Mouse (Mus musculus): Measurements from ENCODE around the gene Ngp. TPM values are rescaled to one million over a fixed set of nuclear protein-coding genes. Genes with fewer than 3 reads are reported as not detected.

The Ngp gene
- polyA plus RNA-seq, 1 experiment = 0.35 TPM

DNA sequence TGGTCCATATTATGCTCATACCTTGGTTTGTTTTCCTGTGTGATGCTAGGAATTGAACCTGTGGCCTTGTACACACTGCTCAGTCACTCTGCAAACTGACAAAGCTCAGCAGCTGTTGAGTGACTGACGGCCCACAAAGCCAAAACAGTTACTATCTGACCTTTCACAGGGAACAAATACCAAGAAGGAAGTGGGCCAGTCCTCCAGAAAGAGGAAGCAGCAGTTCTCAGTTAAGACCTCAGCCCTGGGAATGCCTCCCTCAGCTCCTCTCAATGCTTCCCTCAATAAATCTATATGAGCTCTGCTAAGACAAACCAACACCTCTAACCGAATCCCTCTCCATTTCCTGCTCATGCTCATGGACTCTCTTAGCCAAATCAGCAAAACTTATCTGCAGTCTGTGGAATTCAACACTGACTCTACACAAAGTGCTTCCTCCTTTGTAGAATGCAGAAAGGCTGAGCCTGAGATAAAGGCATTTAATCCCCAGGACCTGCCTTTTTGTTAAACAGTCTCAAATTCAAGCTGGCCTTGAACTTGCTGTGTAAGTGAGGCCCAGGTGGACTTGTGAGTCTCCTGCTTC is 39.7 kb downstream of the Ngp start:
- TF ChIP-seq POLR2A (IDR thresholded peaks at IDR 0.05; ENCODE audit: extremely low read depth, insufficient read depth, low read length) (no peak), CTCF (IDR thresholded peaks at IDR 0.05; ENCODE audit: extremely low read depth, insufficient read depth, low read length) (no peak)
- Histone ChIP-seq H3K4me3 (ENCODE audit: insufficient read depth, low read length) (no peak overlapping the region), H3K27ac (ENCODE audit: insufficient read depth, low read length) (no peak overlapping the region), H3K4me1 (ENCODE audit: control insufficient read depth, insufficient read depth, low read length) (no peaks in the 10 kb centered on the region)

DNA sequence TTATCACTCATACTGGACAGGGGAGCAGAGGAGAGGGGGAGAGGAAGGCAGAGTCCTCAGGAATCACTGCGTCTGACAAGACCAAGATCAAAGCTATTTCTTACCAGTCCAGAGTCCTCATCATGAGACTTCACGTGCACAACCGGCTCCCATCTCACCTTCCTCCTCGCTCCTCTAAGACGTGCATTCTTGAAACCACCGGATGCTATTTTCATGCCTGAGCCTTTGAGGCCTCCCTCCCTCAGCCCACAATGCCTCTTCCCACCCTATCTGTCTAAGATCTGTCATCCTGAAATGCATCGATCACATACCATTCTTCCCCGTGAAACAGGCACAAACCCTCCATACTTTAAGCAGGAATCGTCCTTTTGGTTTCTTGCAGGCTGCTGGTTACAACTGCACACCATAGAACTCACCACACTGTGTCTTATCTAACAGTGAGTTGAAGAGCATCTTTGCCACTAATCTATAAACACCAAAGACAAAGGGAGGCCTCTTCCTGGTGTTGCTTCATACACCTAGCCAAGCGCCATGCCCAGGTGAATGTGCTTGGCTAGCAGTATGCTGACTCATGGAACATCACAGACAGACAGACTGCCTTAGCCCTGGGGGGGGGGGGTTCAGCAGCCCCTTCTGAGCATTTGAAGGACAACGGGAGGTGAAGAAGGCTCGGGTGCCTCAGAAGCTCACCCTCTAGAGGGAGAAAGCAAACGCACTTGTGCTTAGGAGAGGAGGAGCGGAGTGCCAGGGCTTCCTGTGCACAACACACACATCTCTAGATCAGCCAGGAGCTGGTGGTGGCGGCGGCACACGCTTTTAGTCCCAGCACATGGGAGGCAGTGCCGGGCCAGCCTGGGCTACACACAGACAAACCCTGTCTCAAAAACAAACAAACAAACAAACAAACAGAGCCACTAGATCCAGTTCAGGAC is 41.6 kb downstream of the Ngp start:
- H3K4me1 ChIP-seq (ENCODE audit: control insufficient read depth, insufficient read depth, low read length) = no peaks in the 10 kb centered on the region
- H3K4me3 ChIP-seq (ENCODE audit: insufficient read depth, low read length) = no peak overlapping the region
- TF ChIP-seq POLR2A (IDR thresholded peaks at IDR 0.05; ENCODE audit: extremely low read depth, insufficient read depth, low read length) = no peak
- no peak for TF ChIP-seq CTCF (IDR thresholded peaks at IDR 0.05; ENCODE audit: extremely low read depth, insufficient read depth, low read length)
- H3K27ac ChIP-seq (ENCODE audit: insufficient read depth, low read length) = no peak overlapping the region

DNA sequence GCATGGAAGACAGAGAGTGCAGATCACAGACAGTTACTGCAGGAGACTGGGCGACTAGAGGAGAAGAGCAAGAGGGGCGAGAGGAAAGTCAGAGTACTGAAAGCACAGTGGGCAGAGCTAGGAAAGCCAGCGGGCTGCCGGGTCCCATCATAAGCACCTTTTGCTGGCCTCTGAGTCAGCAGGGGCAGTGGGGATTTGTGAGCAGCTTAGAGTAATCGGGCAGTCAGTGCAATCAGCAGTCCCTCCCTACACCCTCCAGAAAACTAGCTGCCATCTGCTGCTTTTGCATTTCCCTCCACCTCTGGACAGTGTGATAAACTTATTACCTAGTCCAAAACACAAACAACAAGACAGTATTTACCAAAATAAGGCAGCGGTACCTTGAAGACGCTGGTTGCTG is 42.8 kb downstream of the Ngp start:
- Histone ChIP-seq H3K4me3 (ENCODE audit: insufficient read depth, low read length) (no peak overlapping the region), H3K27ac (ENCODE audit: insufficient read depth, low read length) (no peak overlapping the region)
- no peak for TF ChIP-seq POLR2A (IDR thresholded peaks at IDR 0.05; ENCODE audit: extremely low read depth, insufficient read depth, low read length)

DNA sequence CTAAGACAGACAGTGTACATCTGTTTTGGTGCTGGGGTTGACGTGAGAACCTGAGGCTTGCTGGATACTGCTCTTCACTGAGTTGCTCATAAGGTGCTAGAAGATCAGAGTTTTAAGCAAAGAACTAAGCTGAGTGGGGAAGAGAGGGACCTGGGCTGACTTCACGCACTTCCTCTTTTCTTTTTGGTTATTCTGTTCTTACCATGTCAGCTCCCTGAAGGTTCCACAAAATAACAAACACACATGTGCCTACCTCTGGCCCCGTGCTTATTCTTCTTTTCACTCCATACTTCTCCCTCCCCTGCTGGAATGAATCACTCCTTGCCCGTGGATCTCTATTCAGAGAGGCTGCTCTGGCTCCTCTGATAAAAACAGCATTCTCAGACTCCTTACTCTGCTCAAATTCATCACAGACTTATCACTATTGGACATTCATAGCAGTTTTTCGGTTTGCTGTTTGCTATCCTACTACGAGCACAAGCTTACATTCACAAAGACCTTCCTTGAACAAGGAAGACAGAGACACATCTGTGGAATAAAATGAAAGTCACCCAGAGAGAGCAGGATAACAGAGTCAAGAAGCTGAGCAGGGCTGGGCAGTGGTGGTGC is 44.5 kb downstream of the Ngp start:
- H3K4me1 ChIP-seq (ENCODE audit: control insufficient read depth, insufficient read depth, low read length) = no peaks in the 10 kb centered on the region
- TF ChIP-seq CTCF (IDR thresholded peaks at IDR 0.05; ENCODE audit: extremely low read depth, insufficient read depth, low read length) (no peak), POLR2A (IDR thresholded peaks at IDR 0.05; ENCODE audit: extremely low read depth, insufficient read depth, low read length) (no peak)

More for the DNA sequence above, 42.8 kb downstream of the Ngp start:
- no peaks in the 10 kb centered on the region for H3K4me1 ChIP-seq (ENCODE audit: control insufficient read depth, insufficient read depth, low read length)

DNA sequence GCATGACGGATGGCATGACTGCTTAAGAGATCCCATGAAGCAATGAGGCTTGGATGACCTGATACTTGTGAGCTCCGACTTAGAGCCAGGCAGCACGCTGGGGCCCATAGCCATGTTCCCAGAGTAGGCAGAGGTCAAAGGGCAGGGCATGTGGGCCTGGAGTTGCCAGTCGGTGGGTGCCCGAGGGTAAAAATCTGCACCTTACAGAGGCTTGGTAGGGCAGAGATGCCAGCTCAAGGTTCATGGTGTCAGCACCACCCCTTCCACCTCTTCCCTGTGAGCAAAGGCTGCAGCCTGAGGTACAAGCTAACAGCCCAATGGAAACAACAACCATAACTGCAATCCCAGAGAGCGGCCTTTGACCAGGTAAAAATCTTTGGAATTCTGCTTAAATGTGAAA is 45.8 kb downstream of the Ngp start:
- TF ChIP-seq CTCF (IDR thresholded peaks at IDR 0.05; ENCODE audit: extremely low read depth, insufficient read depth, low read length) = no peak
- no peak for TF ChIP-seq POLR2A (IDR thresholded peaks at IDR 0.05; ENCODE audit: extremely low read depth, insufficient read depth, low read length)

More for the DNA sequence above, 44.5 kb downstream of the Ngp start:
- Histone ChIP-seq H3K4me3 (ENCODE audit: insufficient read depth, low read length) (no peak overlapping the region), H3K27ac (ENCODE audit: insufficient read depth, low read length) (no peak overlapping the region)

DNA sequence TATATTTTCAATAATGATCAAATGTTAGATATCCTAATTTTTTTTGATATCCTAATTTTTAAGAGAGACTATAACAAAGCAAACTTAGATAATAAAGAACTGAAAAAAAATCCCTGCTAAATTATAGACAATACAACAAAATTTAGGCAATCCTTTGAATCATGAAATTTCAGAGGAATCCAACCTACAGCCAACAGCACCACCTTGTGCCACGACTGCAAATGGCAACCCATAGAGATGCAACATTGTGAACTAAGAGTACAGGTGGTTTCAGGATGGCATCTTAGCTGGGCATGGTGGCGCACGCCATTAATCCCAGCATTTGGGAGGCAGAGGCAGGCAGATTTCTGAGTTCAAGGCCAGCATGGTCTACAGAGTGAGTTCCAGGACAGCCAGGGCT is 46.6 kb downstream of the Ngp start:
- H3K4me1 ChIP-seq (ENCODE audit: control insufficient read depth, insufficient read depth, low read length) = no peaks in the 10 kb centered on the region
- no peak overlapping the region for H3K27ac ChIP-seq (ENCODE audit: insufficient read depth, low read length)
- no peak for TF ChIP-seq POLR2A (IDR thresholded peaks at IDR 0.05; ENCODE audit: extremely low read depth, insufficient read depth, low read length)
- TF ChIP-seq CTCF (IDR thresholded peaks at IDR 0.05; ENCODE audit: extremely low read depth, insufficient read depth, low read length) = peak; percentile 45
- no peak overlapping the region for H3K4me3 ChIP-seq (ENCODE audit: insufficient read depth, low read length)

More for the DNA sequence above, 45.8 kb downstream of the Ngp start:
- Histone ChIP-seq H3K27ac (ENCODE audit: insufficient read depth, low read length) (no peak overlapping the region), H3K4me3 (ENCODE audit: insufficient read depth, low read length) (no peak overlapping the region), H3K4me1 (ENCODE audit: control insufficient read depth, insufficient read depth, low read length) (no peaks in the 10 kb centered on the region)

Other genes with a start within 250 kb of the Ngp start
- gene Cspg5, start 176.0 kb upstream of the Ngp start, polyA plus RNA-seq (2012; rRNA removed) = 382 and 388 TPM in 2 replicates
- gene Elp6, start 114.6 kb upstream of the Ngp start, polyA plus RNA-seq (2012; rRNA removed) = 18.4 and 20.0 TPM in 2 replicates
- gene Scap, start 86.5 kb upstream of the Ngp start, polyA plus RNA-seq (2012; rRNA removed) = 41.7 and 44.6 TPM in 2 replicates
- gene Ptpn23, start 11.5 kb upstream of the Ngp start, polyA plus RNA-seq (2012; rRNA removed) = 37.7 and 39.5 TPM in 2 replicates
- 27.3 and 28.8 TPM in 2 replicates for gene Klhl18, start 56.9 kb downstream of the Ngp start, polyA plus RNA-seq (2012; rRNA removed)
- 4.0 and 5.3 TPM in 2 replicates for gene Kif9, start 57.2 kb downstream of the Ngp start, polyA plus RNA-seq (2012; rRNA removed)
- gene Setd2, start 112.8 kb downstream of the Ngp start, polyA plus RNA-seq (2012; rRNA removed) = 64.8 and 64.9 TPM in 2 replicates
- gene Nradd, start 204.7 kb downstream of the Ngp start, polyA plus RNA-seq (2012; rRNA removed) = 2.5 and 3.7 TPM in 2 replicates
- 10.0 and 10.7 TPM in 2 replicates for gene Nbeal2, start 234.4 kb downstream of the Ngp start, polyA plus RNA-seq (2012; rRNA removed)
- 100 and 103 TPM in 2 replicates for gene Ccdc12, start 236.8 kb downstream of the Ngp start, polyA plus RNA-seq (2012; rRNA removed)

Measured in cortical plate, adult 2 months (tissue).